Mouse (Mus musculus): ENCODE measurements around the gene P2ry12. TPM values are rescaled to one million over a fixed set of nuclear protein-coding genes. Genes with fewer than 3 reads are reported as not detected.

Gene P2ry12
- polyA plus RNA-seq, 1 experiment from 2014 or later = 2.2 TPM

- Histone ChIP-seq H3K9ac (no peak overlapping the region), H3K9me3 (replicated peaks) (no peaks in the 10 kb centered on the region), H3K4me1 (peaks cover 31% of the 10 kb centered on the region), H3K36me3 (no peaks in the 10 kb centered on the region), H3K4me2 (no peak overlapping the region), H3K27me3 (replicated peaks) (no peaks in the 10 kb centered on the region), H3K4me3 (no peak overlapping the region), H3K27ac (no peak overlapping the region)
- WGBS (ENCODE audit: insufficient replicate concordance) = 41% methylated on average over 8 of the region's 8 CpGs
- ATAC-seq = no peak
Observed at GRCm38 (mm10) chr3:59203802-59204520, 58.7 kb downstream of the P2ry12 start.

- 0 out of 2 replicates have a peak, but pooled peaks cover 5% of the 10 kb centered on the region for H3K4me1 ChIP-seq
- H3K4me3 ChIP-seq = no peak overlapping the region
- WGBS (ENCODE audit: insufficient replicate concordance) = 67% methylated on average over 4 of the region's 4 CpGs
- H3K27ac ChIP-seq = no peak overlapping the region
- no peak overlapping the region for H3K4me2 ChIP-seq
- no peak for ATAC-seq
- no peaks in the 10 kb centered on the region for H3K27me3 ChIP-seq (replicated peaks)
- no peak overlapping the region for H3K9ac ChIP-seq
- no peaks in the 10 kb centered on the region for H3K9me3 ChIP-seq (replicated peaks)
- no peaks in the 10 kb centered on the region for H3K36me3 ChIP-seq
Observed at GRCm38 (mm10) chr3:59197329-59197948, 65.2 kb downstream of the P2ry12 start.

- no peak within 1 kb of the TSS for H3K4me2 ChIP-seq
- no peaks in the 10 kb centered on the region for H3K9me3 ChIP-seq (replicated peaks)
- no peak within 1 kb of the TSS for H3K9ac ChIP-seq
- no peaks in the 10 kb centered on the region for H3K27me3 ChIP-seq (replicated peaks)
- ATAC-seq = no peak
- no peak within 1 kb of the TSS for H3K4me3 ChIP-seq
- 71% methylated on average over 7 of the region's 7 CpGs for WGBS (ENCODE audit: insufficient replicate concordance)
- no peak within 1 kb of the TSS for H3K27ac ChIP-seq
- H3K36me3 ChIP-seq = no peaks in the 10 kb centered on the region
- no peaks in the 10 kb centered on the region for H3K4me1 ChIP-seq
Observed at GRCm38 (mm10) chr3:59194938-59195337, 67.7 kb downstream of the P2ry12 start, which contains the start of gene Gpr87. Gene Gpr87 (minus strand): TSS chr3:59195104.

GRCm38 (mm10) chr3:59194099-59194498 lies 68.6 kb downstream of the P2ry12 start:
- Histone ChIP-seq H3K27ac (no peak overlapping the region), H3K4me2 (no peak overlapping the region), H3K36me3 (no peaks in the 10 kb centered on the region), H3K4me1 (no peaks in the 10 kb centered on the region), H3K27me3 (replicated peaks) (no peaks in the 10 kb centered on the region), H3K9me3 (replicated peaks) (no peaks in the 10 kb centered on the region), H3K4me3 (no peak overlapping the region), H3K9ac (no peak overlapping the region)
- 84% methylated on average over 7 of the region's 7 CpGs for WGBS (ENCODE audit: insufficient replicate concordance)
- no peak for ATAC-seq

GRCm38 (mm10) chr3:59191674-59192073 lies 71.0 kb downstream of the P2ry12 start:
- Histone ChIP-seq H3K27me3 (replicated peaks) (no peaks in the 10 kb centered on the region), H3K4me3 (no peak overlapping the region), H3K4me1 (no peaks in the 10 kb centered on the region), H3K9me3 (replicated peaks) (no peaks in the 10 kb centered on the region), H3K27ac (no peak overlapping the region), H3K4me2 (no peak overlapping the region), H3K9ac (no peak overlapping the region), H3K36me3 (no peaks in the 10 kb centered on the region)
- WGBS (ENCODE audit: insufficient replicate concordance) = 85% methylated on average over 6 of the region's 6 CpGs
- no peak for ATAC-seq

GRCm38 (mm10) chr3:59187336-59187735 lies 75.3 kb downstream of the P2ry12 start:
- Histone ChIP-seq H3K36me3 (no peaks in the 10 kb centered on the region), H3K27ac (no peak overlapping the region), H3K27me3 (replicated peaks) (no peaks in the 10 kb centered on the region), H3K4me3 (no peak overlapping the region), H3K9me3 (replicated peaks) (no peaks in the 10 kb centered on the region), H3K4me1 (no peaks in the 10 kb centered on the region), H3K4me2 (no peak overlapping the region), H3K9ac (no peak overlapping the region)
- no peak for ATAC-seq
- WGBS (ENCODE audit: insufficient replicate concordance) = 68% methylated on average over 4 of the region's 4 CpGs

- no peak for ATAC-seq
- WGBS (ENCODE audit: insufficient replicate concordance) = 70% methylated on average over 4 of the region's 4 CpGs
- Histone ChIP-seq H3K9me3 (replicated peaks) (no peaks in the 10 kb centered on the region), H3K27me3 (replicated peaks) (no peaks in the 10 kb centered on the region), H3K4me1 (no peaks in the 10 kb centered on the region), H3K27ac (no peak overlapping the region), H3K9ac (no peak overlapping the region), H3K36me3 (no peaks in the 10 kb centered on the region), H3K4me2 (no peak overlapping the region), H3K4me3 (no peak overlapping the region)
Observed at GRCm38 (mm10) chr3:59185662-59186061, 77.0 kb downstream of the P2ry12 start.

- Histone ChIP-seq H3K27ac (no peak overlapping the region), H3K4me1 (0 out of 2 replicates have a peak, but pooled peaks cover 5% of the 10 kb centered on the region)
- ATAC-seq = no peak
Observed at GRCm38 (mm10) chr3:59182129-59182528, 80.5 kb downstream of the P2ry12 start.

GRCm38 (mm10) chr3:59181134-59181533 lies 81.5 kb downstream of the P2ry12 start:
- Histone ChIP-seq H3K9ac (no peak overlapping the region), H3K9me3 (replicated peaks) (no peaks in the 10 kb centered on the region), H3K36me3 (no peaks in the 10 kb centered on the region), H3K27ac (no peak overlapping the region), H3K4me1 (0 out of 2 replicates have a peak, but pooled peaks cover 5% of the 10 kb centered on the region), H3K27me3 (replicated peaks) (no peaks in the 10 kb centered on the region), H3K4me2 (no peak overlapping the region), H3K4me3 (no peak overlapping the region)
- 65% methylated on average over 5 of the region's 5 CpGs for WGBS (ENCODE audit: insufficient replicate concordance)
- no peak for ATAC-seq

More at GRCm38 (mm10) chr3:59182129-59182528, 80.5 kb downstream of the P2ry12 start:
- no peak overlapping the region for H3K9ac ChIP-seq
- H3K36me3 ChIP-seq = no peaks in the 10 kb centered on the region
- no peak overlapping the region for H3K4me3 ChIP-seq
- no peak overlapping the region for H3K4me2 ChIP-seq
- no peaks in the 10 kb centered on the region for H3K9me3 ChIP-seq (replicated peaks)
- H3K27me3 ChIP-seq (replicated peaks) = no peaks in the 10 kb centered on the region

GRCm38 (mm10) chr3:59176871-59177270 lies 85.8 kb downstream of the P2ry12 start:
- Histone ChIP-seq H3K4me3 (no peak overlapping the region), H3K36me3 (no peaks in the 10 kb centered on the region), H3K9ac (no peak overlapping the region), H3K4me2 (no peak overlapping the region), H3K27me3 (replicated peaks) (no peaks in the 10 kb centered on the region), H3K4me1 (0 out of 2 replicates have a peak, but pooled peaks cover 5% of the 10 kb centered on the region), H3K9me3 (replicated peaks) (no peaks in the 10 kb centered on the region), H3K27ac (no peak overlapping the region)
- 59% methylated on average over 5 of the region's 5 CpGs for WGBS (ENCODE audit: insufficient replicate concordance)
- ATAC-seq = no peak

GRCm38 (mm10) chr3:59175234-59175633 lies 87.4 kb downstream of the P2ry12 start:
- Histone ChIP-seq H3K27ac (no peak overlapping the region), H3K4me3 (no peak overlapping the region), H3K4me2 (no peak overlapping the region), H3K4me1 (0 out of 2 replicates have a peak, but pooled peaks cover 5% of the 10 kb centered on the region), H3K36me3 (no peaks in the 10 kb centered on the region), H3K27me3 (replicated peaks) (no peaks in the 10 kb centered on the region), H3K9ac (no peak overlapping the region), H3K9me3 (replicated peaks) (no peaks in the 10 kb centered on the region)
- 35% methylated on average over 5 of the region's 5 CpGs for WGBS (ENCODE audit: insufficient replicate concordance)
- ATAC-seq = no peak

- Histone ChIP-seq H3K9ac (no peak overlapping the region), H3K4me2 (no peak overlapping the region), H3K4me1 (0 out of 2 replicates have a peak, but pooled peaks cover 5% of the 10 kb centered on the region), H3K27me3 (replicated peaks) (no peaks in the 10 kb centered on the region), H3K27ac (no peak overlapping the region), H3K4me3 (no peak overlapping the region), H3K36me3 (no peaks in the 10 kb centered on the region), H3K9me3 (replicated peaks) (no peaks in the 10 kb centered on the region)
- WGBS (ENCODE audit: insufficient replicate concordance) = 55% methylated on average over 6 of the region's 6 CpGs
- ATAC-seq = no peak
Observed at GRCm38 (mm10) chr3:59174426-59175154, 88.1 kb downstream of the P2ry12 start.
